Mouse (Mus musculus): ENCODE measurements around the gene Cog2.

Gene Cog2

GRCm38 (mm10) chr8:124505626-124506025 lies 14.9 kb upstream of the Cog2 start:
- no peak overlapping the region for H3K4me3 ChIP-seq (replicated peaks; ENCODE audit: low read length)
- peaks cover 4% of the 10 kb centered on the region; the same call in 1 of the 2 replicates for H3K27me3 ChIP-seq (ENCODE audit: insufficient read depth, low read length)
- TF ChIP-seq POU5F1 (IDR thresholded peaks at IDR 0.05; ENCODE audit: borderline replicate concordance, low read length): no peak
- TF ChIP-seq NANOG (IDR thresholded peaks at IDR 0.05; ENCODE audit: borderline replicate concordance, low read length): no peak
- TF ChIP-seq CTCF (conservative IDR thresholded peaks at IDR 0.05; ENCODE audit: low read length): no peak
- H3K9me3 ChIP-seq (ENCODE audit: low read length): 0 out of 2 replicates have a peak, but pooled peaks cover 11% of the 10 kb centered on the region
- H3K4me1 ChIP-seq (replicated peaks; ENCODE audit: low read depth, low read length): 0 out of 2 replicates have a peak, but pooled peaks cover 3% of the 10 kb centered on the region
- H3K36me3 ChIP-seq (ENCODE audit: insufficient read depth, low read length): no peaks in the 10 kb centered on the region

- Histone ChIP-seq H3K36me3 (ENCODE audit: insufficient read depth, low read length) (no peaks in the 10 kb centered on the region), H3K4me1 (replicated peaks; ENCODE audit: low read depth, low read length) (no peaks in the 10 kb centered on the region)
- TF ChIP-seq CTCF (conservative IDR thresholded peaks at IDR 0.05; ENCODE audit: low read length): no peak
- no peak for TF ChIP-seq POU5F1 (IDR thresholded peaks at IDR 0.05; ENCODE audit: borderline replicate concordance, low read length)
These were observed 12.8 kb upstream of the Cog2 start for GRCm38 (mm10) chr8:124507572-124508320.

GRCm38 (mm10) chr8:124508321-124508695 lies 12.3 kb upstream of the Cog2 start:
- H3K4me1 ChIP-seq (replicated peaks; ENCODE audit: low read depth, low read length): no peaks in the 10 kb centered on the region
- peaks cover 4% of the 10 kb centered on the region; the same call in 1 of the 2 replicates for H3K27me3 ChIP-seq (ENCODE audit: insufficient read depth, low read length)
- H3K36me3 ChIP-seq (ENCODE audit: insufficient read depth, low read length): no peaks in the 10 kb centered on the region
- H3K4me3 ChIP-seq (replicated peaks; ENCODE audit: low read length): no peak overlapping the region
- TF ChIP-seq POU5F1 (IDR thresholded peaks at IDR 0.05; ENCODE audit: borderline replicate concordance, low read length): no peak
- no peak for TF ChIP-seq NANOG (IDR thresholded peaks at IDR 0.05; ENCODE audit: borderline replicate concordance, low read length)
- no peak for TF ChIP-seq CTCF (conservative IDR thresholded peaks at IDR 0.05; ENCODE audit: low read length)
- 0 out of 2 replicates have a peak, but pooled peaks cover 6% of the 10 kb centered on the region for H3K9me3 ChIP-seq (ENCODE audit: low read length)

More at GRCm38 (mm10) chr8:124507572-124508320, 12.8 kb upstream of the Cog2 start:
- H3K4me3 ChIP-seq (replicated peaks; ENCODE audit: low read length): no peak overlapping the region
- peaks cover 4% of the 10 kb centered on the region; the same call in 1 of the 2 replicates for H3K27me3 ChIP-seq (ENCODE audit: insufficient read depth, low read length)
- H3K9me3 ChIP-seq (ENCODE audit: low read length): 0 out of 2 replicates have a peak, but pooled peaks cover 11% of the 10 kb centered on the region

- TF ChIP-seq NANOG (IDR thresholded peaks at IDR 0.05; ENCODE audit: borderline replicate concordance, low read length) (no peak), CTCF (conservative IDR thresholded peaks at IDR 0.05; ENCODE audit: low read length) (no peak), POU5F1 (IDR thresholded peaks at IDR 0.05; ENCODE audit: borderline replicate concordance, low read length) (no peak)
- H3K9me3 ChIP-seq (ENCODE audit: low read length): no peaks in the 10 kb centered on the region
- no peaks in the 10 kb centered on the region for H3K36me3 ChIP-seq (ENCODE audit: insufficient read depth, low read length)
- H3K27me3 ChIP-seq (ENCODE audit: insufficient read depth, low read length): peaks cover 4% of the 10 kb centered on the region; the same call in 1 of the 2 replicates
- no peaks in the 10 kb centered on the region for H3K4me1 ChIP-seq (replicated peaks; ENCODE audit: low read depth, low read length)
- no peak overlapping the region for H3K4me3 ChIP-seq (replicated peaks; ENCODE audit: low read length)
These were observed 11.4 kb upstream of the Cog2 start for GRCm38 (mm10) chr8:124509156-124509555.

GRCm38 (mm10) chr8:124516039-124516438 lies 4.5 kb upstream of the Cog2 start:
- peaks cover 10% of the 10 kb centered on the region for H3K4me1 ChIP-seq (replicated peaks; ENCODE audit: low read depth, low read length)
- H3K27me3 ChIP-seq (ENCODE audit: insufficient read depth, low read length): peaks cover 11% of the 10 kb centered on the region; the same call in 1 of the 2 replicates
- H3K9me3 ChIP-seq (ENCODE audit: low read length): no peaks in the 10 kb centered on the region
- TF ChIP-seq POU5F1 (IDR thresholded peaks at IDR 0.05; ENCODE audit: borderline replicate concordance, low read length): no peak
- no peak for TF ChIP-seq NANOG (IDR thresholded peaks at IDR 0.05; ENCODE audit: borderline replicate concordance, low read length)
- H3K4me3 ChIP-seq (replicated peaks; ENCODE audit: low read length): no peak overlapping the region
- H3K36me3 ChIP-seq (ENCODE audit: insufficient read depth, low read length): no peaks in the 10 kb centered on the region

- Histone ChIP-seq H3K36me3 (ENCODE audit: insufficient read depth, low read length) (no peaks in the 10 kb centered on the region), H3K4me3 (replicated peaks; ENCODE audit: low read length) (no peak overlapping the region), H3K9me3 (ENCODE audit: low read length) (no peaks in the 10 kb centered on the region), H3K27me3 (ENCODE audit: insufficient read depth, low read length) (peaks cover 11% of the 10 kb centered on the region; the same call in 1 of the 2 replicates), H3K4me1 (replicated peaks; ENCODE audit: low read depth, low read length) (peaks cover 15% of the 10 kb centered on the region)
- TF ChIP-seq NANOG (IDR thresholded peaks at IDR 0.05; ENCODE audit: borderline replicate concordance, low read length) (no peak), POU5F1 (IDR thresholded peaks at IDR 0.05; ENCODE audit: borderline replicate concordance, low read length) (no peak), CTCF (conservative IDR thresholded peaks at IDR 0.05; ENCODE audit: low read length) (no peak)
These were observed 4.0 kb upstream of the Cog2 start for GRCm38 (mm10) chr8:124516525-124516924.

- H3K36me3 ChIP-seq (ENCODE audit: insufficient read depth, low read length): no peaks in the 10 kb centered on the region
- no peaks in the 10 kb centered on the region for H3K9me3 ChIP-seq (ENCODE audit: low read length)
- H3K4me1 ChIP-seq (replicated peaks; ENCODE audit: low read depth, low read length): peaks cover 21% of the 10 kb centered on the region
- H3K27me3 ChIP-seq (ENCODE audit: insufficient read depth, low read length): peaks cover 11% of the 10 kb centered on the region; the same call in 1 of the 2 replicates
- TF ChIP-seq POU5F1 (IDR thresholded peaks at IDR 0.05; ENCODE audit: borderline replicate concordance, low read length): no peak
- H3K4me3 ChIP-seq (replicated peaks; ENCODE audit: low read length): no peak overlapping the region
These were observed 3.4 kb upstream of the Cog2 start for GRCm38 (mm10) chr8:124517142-124517541.

GRCm38 (mm10) chr8:124521946-124522345 lies 1.4 kb downstream of the Cog2 start:
- Histone ChIP-seq H3K4me1 (replicated peaks; ENCODE audit: low read depth, low read length) (peaks cover 52% of the 10 kb centered on the region), H3K4me3 (replicated peaks; ENCODE audit: low read length) (no peak overlapping the region; the same call in 1 of the 2 replicates), H3K36me3 (ENCODE audit: insufficient read depth, low read length) (peaks cover 34% of the 10 kb centered on the region), H3K27me3 (ENCODE audit: insufficient read depth, low read length) (peaks cover 5% of the 10 kb centered on the region; the same call in 1 of the 2 replicates), H3K9me3 (ENCODE audit: low read length) (no peaks in the 10 kb centered on the region)
- TF ChIP-seq NANOG (IDR thresholded peaks at IDR 0.05; ENCODE audit: borderline replicate concordance, low read length) (no peak), POU5F1 (IDR thresholded peaks at IDR 0.05; ENCODE audit: borderline replicate concordance, low read length) (no peak), CTCF (conservative IDR thresholded peaks at IDR 0.05; ENCODE audit: low read length) (no peak)

All from E14TG2a.4 (cell line).